Mouse (Mus musculus) MEL (cell line): ENCODE data around the gene Eif4b. TPM values are rescaled to one million over a fixed set of nuclear protein-coding genes. Genes with fewer than 3 reads are reported as not detected.

Experiments used
- DNase-seq: peaks from one replicate; pipeline ENCODE4 v3.0.0; 2011; ENCODE audit warnings: low read depth, low spot score
- H3K27ac ChIP-seq: 2 replicates; pipeline ENCODE4 v1.5.1; 2012; ENCODE audit warnings: low read depth, mild to moderate bottlenecking, control low read depth, low read length, moderate library complexity; ENCODE audit not compliant: control insufficient read depth
- H3K27me3 ChIP-seq, 2 experiments: fragments of 150-350 bp in 1 of 2; sonication (generic) in 1 of 2; 2 replicates each; pipeline ENCODE4 v1.6.1; 2012; ENCODE audit warnings: low read length in 2 of 2, mild to moderate bottlenecking in 2 of 2, improper control_type of control experiment in 1 of 2, moderate library complexity in 1 of 2; ENCODE audit not compliant: insufficient read depth in 2 of 2, control insufficient read depth in 1 of 2
- H3K36me3 ChIP-seq, 2 experiments: 2 replicates each; pipeline ENCODE4 v1.6.1; 2012 to 2014; ENCODE audit warnings: low read length in 2 of 2, improper control_type of control experiment in 1 of 2, inconsistent platforms in 1 of 2, mild to moderate bottlenecking in 1 of 2; ENCODE audit not compliant: insufficient read depth in 2 of 2, control insufficient read depth in 1 of 2
- H3K4me1 ChIP-seq, 2 experiments: fragments of 150-350 bp in 1 of 2; sonication (generic) in 1 of 2; 2 replicates each; pipeline ENCODE4 v1.6.1; 2012; ENCODE audit warnings: low read length in 2 of 2, improper control_type of control experiment in 1 of 2, mild to moderate bottlenecking in 1 of 2; ENCODE audit not compliant: insufficient read depth in 2 of 2, control insufficient read depth in 1 of 2
- H3K4me3 ChIP-seq, 2 experiments: fragments of 150-350 bp in 1 of 2; sonication (generic) in 1 of 2; 2 replicates each; pipeline ENCODE4 v1.5.1; 2012; ENCODE audit warnings: low read depth in 2 of 2, low read length in 2 of 2, mild to moderate bottlenecking in 2 of 2, moderate library complexity in 2 of 2, control low read depth in 1 of 2, improper control_type of control experiment in 1 of 2; ENCODE audit not compliant: control insufficient read depth in 1 of 2, insufficient read depth in 1 of 2
- H3K79me2 ChIP-seq: 2 replicates; pipeline ENCODE4 v1.6.1; 2012; ENCODE audit warnings: mild to moderate bottlenecking, low read length, moderate library complexity; ENCODE audit not compliant: control insufficient read depth, poor library complexity, insufficient read depth
- H3K9ac ChIP-seq: 2 replicates; pipeline ENCODE4 v1.6.1; 2012; ENCODE audit warnings: low read depth, mild to moderate bottlenecking, control low read depth, low read length, moderate library complexity; ENCODE audit not compliant: control insufficient read depth, poor library complexity, severe bottlenecking
- H3K9me3 ChIP-seq: fragments of 150-350 bp; sonication (generic); replicated peaks from 2 replicates; pipeline ENCODE4 v1.6.1; 2012; ENCODE audit warnings: mild to moderate bottlenecking, low read length, improper control_type of control experiment, moderate library complexity; ENCODE audit not compliant: insufficient read depth
- BHLHE40 ChIP-seq: IDR thresholded peaks from 2 replicates; pipeline ENCODE4 v1.6.1; 2012; ENCODE audit warnings: low read depth, mild to moderate bottlenecking, inconsistent platforms, low read length, improper control_type of control experiment, borderline replicate concordance
- CHD2 ChIP-seq: IDR thresholded peaks from 2 replicates; pipeline ENCODE4 v1.6.1; 2011; ENCODE audit warnings: low read length, improper control_type of control experiment
- EP300 ChIP-seq, 2 experiments: IDR thresholded peaks; 2 replicates each; pipeline ENCODE4 v1.6.1; 2011; ENCODE audit warnings: improper control_type of control experiment in 2 of 2, low read length in 2 of 2, low read depth in 1 of 2, mild to moderate bottlenecking in 1 of 2
- GABPA ChIP-seq: IDR thresholded peaks from 2 replicates; pipeline ENCODE4 v1.6.1; 2012; ENCODE audit warnings: low read depth, mild to moderate bottlenecking, inconsistent platforms, low read length, improper control_type of control experiment, moderate library complexity
- GATA1 ChIP-seq: IDR thresholded peaks from 2 replicates; pipeline ENCODE4 v1.6.1; 2011; ENCODE audit warnings: low read depth, low read length, improper control_type of control experiment
- MAFK ChIP-seq: IDR thresholded peaks from 2 replicates; pipeline ENCODE4 v1.6.1; 2011; ENCODE audit warnings: low read depth, mild to moderate bottlenecking, low read length, improper control_type of control experiment, borderline replicate concordance
- MAZ ChIP-seq: IDR thresholded peaks from 2 replicates; pipeline ENCODE4 v1.6.1; 2012; ENCODE audit warnings: low read depth, mild to moderate bottlenecking, inconsistent platforms, low read length, improper control_type of control experiment
- MEF2A ChIP-seq: IDR thresholded peaks from 2 replicates; pipeline ENCODE4 v1.6.1; 2014; ENCODE audit warnings: low read depth, mild to moderate bottlenecking, inconsistent platforms, low read length, improper control_type of control experiment; ENCODE audit not compliant: poor library complexity, insufficient replicate concordance, severe bottlenecking; ENCODE audit errors: extremely low read depth
- MXI1 ChIP-seq: IDR thresholded peaks from 2 replicates; pipeline ENCODE4 v1.6.1; 2011; ENCODE audit warnings: mild to moderate bottlenecking, low read depth, low read length, improper control_type of control experiment
- MYC ChIP-seq: IDR thresholded peaks from 2 replicates; pipeline ENCODE4 v1.6.1; 2011; ENCODE audit warnings: low read depth, mild to moderate bottlenecking, low read length, improper control_type of control experiment, moderate library complexity
- POLR2AphosphoS2 ChIP-seq: IDR thresholded peaks from 2 replicates; pipeline ENCODE4 v1.6.1; 2011; ENCODE audit warnings: low read length, improper control_type of control experiment
- SMC3 ChIP-seq: IDR thresholded peaks from 2 replicates; pipeline ENCODE4 v1.6.1; 2011; ENCODE audit warnings: low read depth, low read length, improper control_type of control experiment
- UBTF ChIP-seq: IDR thresholded peaks from 2 replicates; pipeline ENCODE4 v1.6.1; 2012; ENCODE audit warnings: low read depth, mild to moderate bottlenecking, inconsistent platforms, low read length, improper control_type of control experiment, moderate library complexity, borderline replicate concordance; ENCODE audit not compliant: insufficient read depth
- ZMIZ1 ChIP-seq: IDR thresholded peaks from 2 replicates; pipeline ENCODE4 v1.6.1; 2012; ENCODE audit warnings: low read depth, mild to moderate bottlenecking, inconsistent platforms, low read length, improper control_type of control experiment, moderate library complexity
- ZNF384 ChIP-seq: IDR thresholded peaks from 2 replicates; pipeline ENCODE4 v1.6.1; 2012; ENCODE audit warnings: low read depth, mild to moderate bottlenecking, inconsistent platforms, low read length, improper control_type of control experiment
- polyA plus RNA-seq, 2 experiments: library from polyadenylated mRNA; stranded (reverse) in 1 of 2; unstranded in 1 of 2; fragments of >175 nt in 1 of 2; fragments of >200 nt in 1 of 2; gene quantifications; 2 replicates each; pipeline versions ENCODE4 v1.2.1 to v1.2.4; 2012; ENCODE audit warnings: low replicate concordance in 2 of 2, low read depth in 1 of 2; ENCODE audit not compliant: insufficient read length in 2 of 2, insufficient read depth in 1 of 2, missing spikeins in 1 of 2
- total RNA-seq: library from RNA; depleted of rRNA; stranded (reverse); fragments of 300-350 nt; gene quantifications from 2 replicates; pipeline ENCODE4 v1.2.3, GENCODE M21; 2012

Gene Eif4b
- total and polyA plus RNA-seq, 3 experiments = 464 to 790 (median 561) TPM

GRCm38 (mm10) chr15:102141120-102141519 lies 67.5 kb downstream of the Eif4b start:
- peaks cover 12 to 14% of the 10 kb centered on the region in 2 experiments for H3K4me1 ChIP-seq
- TF ChIP-seq MAZ (no peak), UBTF (no peak), ZNF384 (peak; percentile 71)
- H3K36me3 ChIP-seq = peaks cover 0 to 15% of the 10 kb centered on the region in 2 experiments; a peak in 2 of 4 replicates
- H3K79me2 ChIP-seq = no peaks in the 10 kb centered on the region; the same call in 1 of the 2 replicates
- no peak overlapping the region for H3K9ac ChIP-seq
- H3K9me3 ChIP-seq = no peaks in the 10 kb centered on the region
- no peaks in the 10 kb centered on the region for H3K27me3 ChIP-seq
- H3K27ac ChIP-seq = no peak overlapping the region
- H3K4me3 ChIP-seq = no peak overlapping the region
- no peak for DNase-seq

GRCm38 (mm10) chr15:102142914-102143912 lies 69.6 kb downstream of the Eif4b start:
- no peaks in the 10 kb centered on the region for H3K79me2 ChIP-seq
- H3K36me3 ChIP-seq = peaks cover 0 to 14% of the 10 kb centered on the region in 2 experiments; a peak in 2 of 4 replicates
- H3K4me1 ChIP-seq = peaks cover 6 to 14% of the 10 kb centered on the region in 2 experiments
- no peak overlapping the region for H3K9ac ChIP-seq
- H3K27ac ChIP-seq = no peak overlapping the region
- no peaks in the 10 kb centered on the region for H3K9me3 ChIP-seq
- H3K27me3 ChIP-seq = no peaks in the 10 kb centered on the region
- H3K4me3 ChIP-seq = no peak overlapping the region
- TF ChIP-seq GABPA (no peak), ZNF384 (peak; percentile 50; the same call in 1 of the 2 replicates)
- DNase-seq = no peak

- H3K27me3 ChIP-seq = no peaks in the 10 kb centered on the region
- DNase-seq = no peak
- H3K4me1 ChIP-seq = peaks cover 6 to 14% of the 10 kb centered on the region in 2 experiments
- H3K9me3 ChIP-seq = no peaks in the 10 kb centered on the region
- TF ChIP-seq EP300 (IDR thresholded peaks at IDR 0.05; ENCODE audit: low read depth in 1 of 2, low read length in 2 of 2) = no peak
- TF ChIP-seq MYC = no peak
- no peak for TF ChIP-seq GATA1
- TF ChIP-seq ZMIZ1 = no peak
- no peak for TF ChIP-seq MXI1
- TF ChIP-seq POLR2AphosphoS2 = no peak
- TF ChIP-seq CHD2 = no peak
- no peak for TF ChIP-seq BHLHE40
- no peak for TF ChIP-seq SMC3
- no peak for TF ChIP-seq MAZ
- no peak for TF ChIP-seq MEF2A
- no peak for TF ChIP-seq MAFK
- TF ChIP-seq, all 39 proteins: peak for 0
- H3K79me2 ChIP-seq = no peaks in the 10 kb centered on the region
- H3K9ac ChIP-seq = no peak within 1 kb of the TSS
- H3K27ac ChIP-seq = no peak within 1 kb of the TSS
- H3K4me3 ChIP-seq = no peak within 1 kb of the TSS
- peaks cover 0 to 14% of the 10 kb centered on the region in 2 experiments; a peak in 2 of 4 replicates for H3K36me3 ChIP-seq
These were observed 70.7 kb downstream of the Eif4b start, which contains the start of gene Igfbp6 for GRCm38 (mm10) chr15:102144274-102144711. TSS of gene Igfbp6 (plus strand) at chr15:102144362.
